Mouse (Mus musculus) mouse embryonic stem cell (cell line): Measurements from ENCODE around the gene Zfp113.
"Not testable (repeated sequence)": the region's sequence is repeated elsewhere in the genome, so short reads cannot be mapped to it uniquely, and the experiment has no call there.

Experiments
- in situ Hi-C, 2 experiments: fragments of 300-500 bp; cut with MboI; formaldehyde crosslinking; loops; 1 replicate in 1 of 2; 3 replicates in 1 of 2; pipeline ENCODE4 v1.14.3; 2019 to 2020; ENCODE audit warnings: low sequenced_read_pairs in 2 of 2, low pct_unique_long_range_greater_than_20kb in 1 of 2, mixed read lengths in 1 of 2; ENCODE audit not compliant: unreplicated experiment in 1 of 2

The Zfp113 gene

GRCm38 (mm10) chr5:138154390-138154789, 1.2 kb downstream of the Zfp113 start:
- in situ Hi-C loops, result no loop called here

- in situ Hi-C loops, result loop anchor here in 1 of 2 experiments (10.0 kb wide), 1 partner anchor 244 kb away; no protein-coding TSS in a partner anchor
Measured at GRCm38 (mm10) chr5:138138585-138138984, 17.0 kb downstream of the Zfp113 start.

GRCm38 (mm10) chr5:138137935-138138549, 17.5 kb downstream of the Zfp113 start:
- in situ Hi-C loops, result loop anchor here in 1 of 2 experiments (10.0 kb wide), 1 partner anchor 243 kb away; no protein-coding TSS in a partner anchor

GRCm38 (mm10) chr5:138137257-138137656, 18.3 kb downstream of the Zfp113 start:
- in situ Hi-C loops, result loop anchor here in 1 of 2 experiments (10.0 kb wide), 1 partner anchor 242 kb away; no protein-coding TSS in a partner anchor

GRCm38 (mm10) chr5:138132425-138133064, 23.0 kb downstream of the Zfp113 start:
- in situ Hi-C loops, result loop anchor here in 1 of 2 experiments (10.0 kb wide), 1 partner anchor 238 kb away; no protein-coding TSS in a partner anchor

GRCm38 (mm10) chr5:138118041-138118440, 37.5 kb downstream of the Zfp113 start:
- in situ Hi-C loops, result no loop called here

- in situ Hi-C loops, result no loop called here
Measured at GRCm38 (mm10) chr5:138117199-138118015, 38.1 kb downstream of the Zfp113 start.

GRCm38 (mm10) chr5:138116255-138117198, 39.0 kb downstream of the Zfp113 start, which contains the start of gene Zscan21:
TSS of gene Zscan21 (plus strand) at chr5:138116903.
- in situ Hi-C loops, result no loop called here

- in situ Hi-C loops, result not testable (repeated sequence)
Measured at GRCm38 (mm10) chr5:138109847-138110396, 45.6 kb downstream of the Zfp113 start.

GRCm38 (mm10) chr5:138107130-138107529, 48.4 kb downstream of the Zfp113 start:
- in situ Hi-C loops, result no loop called here

- in situ Hi-C loops, result no loop called here
Measured at GRCm38 (mm10) chr5:138104976-138105375, 50.6 kb downstream of the Zfp113 start.

GRCm38 (mm10) chr5:138094474-138094873, 61.1 kb downstream of the Zfp113 start:
- in situ Hi-C loops, result no loop called here

- in situ Hi-C loops, result no loop called here
Measured at GRCm38 (mm10) chr5:138092771-138093170, 62.8 kb downstream of the Zfp113 start.

- in situ Hi-C loops, result no loop called here
Measured at GRCm38 (mm10) chr5:138090737-138091136, 64.8 kb downstream of the Zfp113 start.

- in situ Hi-C loops, result no loop called here
Measured at GRCm38 (mm10) chr5:138090271-138090670, 65.3 kb downstream of the Zfp113 start.
